Mouse (Mus musculus) embryonic fibroblast, embryonic 13.5 days (primary cell): ENCODE measurements around the gene Mettl7a3.

Source experiments
- CTCF ChIP-seq: IDR thresholded peaks from 2 replicates; pipeline ENCODE4 v1.5.1; 2011; ENCODE audit warnings: mild to moderate bottlenecking, control low read depth, low read length, moderate library complexity, borderline replicate concordance; ENCODE audit not compliant: insufficient read depth
- POLR2A ChIP-seq: IDR thresholded peaks from 2 replicates; pipeline ENCODE4 v1.6.1; 2011; ENCODE audit warnings: low read depth, mild to moderate bottlenecking, control low read depth, low read length, moderate library complexity

- TF ChIP-seq POLR2A (no peak), CTCF (no peak)
These were observed at the start of gene Mettl7a3 for GRCm38 (mm10) chr15:100334629-100335028.
